Mouse (Mus musculus) cortical plate, adult 2 months (tissue): ENCODE results near the gene Hsd17b1.

Experiments used
- CTCF ChIP-seq: fragments of 200-500 bp; IDR thresholded peaks from 2 replicates; pipeline ENCODE4 v1.5.1; 2011; ENCODE audit warnings: mild to moderate bottlenecking, control low read depth, low read length; ENCODE audit not compliant: insufficient read depth; ENCODE audit errors: extremely low read depth
- POLR2A ChIP-seq: fragments of 200-500 bp; IDR thresholded peaks from 2 replicates; pipeline ENCODE4 v1.6.1; 2011; ENCODE audit warnings: mild to moderate bottlenecking, low read length, control low read depth; ENCODE audit not compliant: insufficient read depth; ENCODE audit errors: extremely low read depth

GRCm38 (mm10) chr11:101083083-101083697, 5.0 kb downstream of the Hsd17b1 start:
- TF ChIP-seq CTCF (no peak), POLR2A (no peak)
